Comparison of ENCODE assay signal across 9 mouse cellular contexts in the genomic region with DNA sequence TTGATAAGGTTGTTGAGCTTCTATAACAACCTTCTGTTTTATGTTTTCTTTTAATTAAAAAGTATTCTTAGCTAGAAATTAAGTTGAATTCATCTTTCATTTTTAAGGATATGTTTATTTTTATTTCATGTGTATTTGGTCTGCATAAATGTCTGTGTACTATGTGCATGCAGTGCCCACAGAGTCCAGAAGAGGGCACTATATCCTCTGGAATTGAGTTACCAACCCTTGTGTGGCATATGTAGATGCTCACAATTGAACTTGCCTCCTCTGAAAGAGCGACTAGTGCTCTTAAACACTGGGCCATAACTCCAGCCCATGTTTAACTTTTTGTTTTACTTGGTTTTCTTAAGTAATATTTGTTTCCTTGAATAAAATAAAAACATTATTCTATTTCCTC. TPM values are rescaled to one million over a fixed set of nuclear protein-coding genes. Genes with fewer than 3 reads are reported as not detected.
DNase-seq lines count a peak whose midpoint lies in the region; ATAC-seq and TF ChIP-seq lines count a peak whose summit lies in the region.
"Had no signal": no experiment of that assay in that cellular context is flagged by ENCODE, and none has a peak within 500 bp of the region (broad histone marks: within the 10 kb centered on the region; RNA-seq: fewer than 3 reads in every experiment).

No protein-coding gene starts in this region.

- H3K4me1 ChIP-seq in lung, postnatal 0 days (ENCODE audit: insufficient read depth, low read depth, low read length), result no peaks in the 10 kb centered on the region
- H3K4me1 ChIP-seq in neural tube, embryonic 11.5 days (ENCODE audit: control insufficient read depth, insufficient read depth, low read length), result no peaks in the 10 kb centered on the region
- H3K4me1 ChIP-seq: liver, embryonic 15.5 days had no signal

- no peak for DNase-seq in gastrocnemius, adult 2 months
- no peak for DNase-seq in gastrocnemius, postnatal 4 days (ENCODE audit: low spot score in 2 of 2)
- no peak for DNase-seq in lung, postnatal 0 days (ENCODE audit: low spot score)
- DNase-seq in lung, adult 18-20 months, result no peak
- peak; percentile 22 for DNase-seq in brain, embryonic 14.5 days (ENCODE audit: low read depth)
- DNase-seq in neural tube, embryonic 11.5 days (ENCODE audit: low spot score), result peak; percentile 23
- no peak for DNase-seq in testis, postnatal 10 days (ENCODE audit: low spot score)
- no peak for DNase-seq in layer of hippocampus, adult 9-10 months (ENCODE audit: low spot score)

- no peak for ATAC-seq in lung, postnatal 0 days
- no peak for ATAC-seq in neural tube, embryonic 11.5 days (ENCODE audit: insufficient read depth, low FRiP score, low TSS enrichment)

- H3K27ac ChIP-seq in gastrocnemius, adult 2 months, result no peak overlapping the region
- H3K27ac ChIP-seq in lung, postnatal 0 days (ENCODE audit: low read length), result no peak overlapping the region
- H3K27ac ChIP-seq in neural tube, embryonic 11.5 days (ENCODE audit: low read depth, low read length), result no peak overlapping the region
- H3K27ac ChIP-seq: liver, embryonic 15.5 days had no signal

- WGBS in lung, postnatal 0 days, result 60% methylated on average over 1 of the region's 1 CpGs
- WGBS in neural tube, embryonic 11.5 days, result 60% methylated on average over 1 of the region's 1 CpGs

- no peak overlapping the region for H3K4me2 ChIP-seq in lung, postnatal 0 days (replicated peaks; ENCODE audit: low read depth, low read length)
- no peak overlapping the region for H3K4me2 ChIP-seq in neural tube, embryonic 11.5 days (ENCODE audit: low read depth)
- H3K4me2 ChIP-seq: liver, embryonic 15.5 days had no signal

- H3K27me3 ChIP-seq in lung, postnatal 0 days (replicated peaks; ENCODE audit: insufficient read depth, low read length), result no peaks in the 10 kb centered on the region
- no peaks in the 10 kb centered on the region for H3K27me3 ChIP-seq in neural tube, embryonic 11.5 days (ENCODE audit: control insufficient read depth, insufficient read depth, low read length)
- H3K27me3 ChIP-seq: liver, embryonic 15.5 days had no signal

- no peak overlapping the region for H3K9ac ChIP-seq in lung, postnatal 0 days (replicated peaks; ENCODE audit: low read depth)
- no peak overlapping the region for H3K9ac ChIP-seq in neural tube, embryonic 11.5 days (ENCODE audit: low read length)
- H3K9ac ChIP-seq: liver, embryonic 15.5 days had no signal

- TF ChIP-seq POLR2A in brain, embryonic 14.5 days (IDR thresholded peaks at IDR 0.05; ENCODE audit: borderline replicate concordance, extremely low read depth, insufficient read depth, insufficient read length, poor library complexity, severe bottlenecking), result no peak

- intact Hi-C loops in gastrocnemius, adult 2 months (cut with DNase I), result loop anchor here (5.0 to 10.0 kb wide), 2 partner anchors 412 to 625 kb away; no protein-coding TSS in a partner anchor

- TF ChIP-seq CTCF in gastrocnemius, adult 2 months (IDR thresholded peaks at IDR 0.05), result peak; percentile 60
- TF ChIP-seq CTCF in lung, postnatal 0 days (IDR thresholded peaks at IDR 0.05), result peak; percentile 51
- peak; percentile 39; the same call in 1 of the 2 replicates for TF ChIP-seq CTCF in brain, embryonic 14.5 days (IDR thresholded peaks at IDR 0.05; ENCODE audit: borderline replicate concordance, extremely low read depth, insufficient read depth, insufficient read length)

- no peak for TF ChIP-seq EP300 in lung, postnatal 0 days (IDR thresholded peaks at IDR 0.05)

- no peak overlapping the region for H3K4me3 ChIP-seq in gastrocnemius, adult 2 months
- no peak overlapping the region for H3K4me3 ChIP-seq in lung, postnatal 0 days (ENCODE audit: low read depth, low read length)
- no peak overlapping the region for H3K4me3 ChIP-seq in neural tube, embryonic 11.5 days (ENCODE audit: low read depth, low read length)
- H3K4me3 ChIP-seq: liver, embryonic 15.5 days had no signal

- no peaks in the 10 kb centered on the region for H3K36me3 ChIP-seq in lung, postnatal 0 days (ENCODE audit: insufficient read depth, low read length)
- no peaks in the 10 kb centered on the region for H3K36me3 ChIP-seq in neural tube, embryonic 11.5 days (ENCODE audit: control insufficient read depth, insufficient read depth, low read length)
- H3K36me3 ChIP-seq: liver, embryonic 15.5 days had no signal

- no peaks in the 10 kb centered on the region for H3K9me3 ChIP-seq in lung, postnatal 0 days (ENCODE audit: low read length)
- H3K9me3 ChIP-seq in neural tube, embryonic 11.5 days (ENCODE audit: control insufficient read depth, low read length), result no peaks in the 10 kb centered on the region
- H3K9me3 ChIP-seq: liver, embryonic 15.5 days had no signal

RNA-seq across cellular contexts. Expression of a gene that starts 21.4 kb away (rescaled TPM):
- total RNA-seq in gastrocnemius, adult 2 months (2021), result 10 to 100 TPM in 1 of 2 experiments, 1 to 10 TPM in 1; 8.1 to 34.0 TPM
- total RNA-seq in gastrocnemius, postnatal 4 days (2021), result 10 to 100 TPM; 10.7 to 15.5 TPM
- polyA plus RNA-seq in lung, postnatal 0 days (2015; fragmentation: Nextera tagmentation; extraction: Ambion mirVana), result 8.0 and 9.2 TPM in 2 replicates
- polyA plus RNA-seq in brain, embryonic 14.5 days (2012; rRNA removed), result 8.9 and 9.3 TPM in 2 replicates
- 14.8 and 15.2 TPM in 2 replicates for polyA plus RNA-seq in neural tube, embryonic 11.5 days (2014; fragmentation: Nextera tagmentation; extraction: Ambion mirVana)

Comparison
In these comparisons a context has a peak if more than half of its experiments do, and no peak if none do; other contexts are left out.
1. DNase-seq: peak in brain, embryonic 14.5 days (single experiment) and neural tube, embryonic 11.5 days (single experiment); none in gastrocnemius, adult 2 months (single experiment), gastrocnemius, postnatal 4 days (0 of 2), lung, postnatal 0 days (single experiment), lung, adult 18-20 months (0 of 2), testis, postnatal 10 days (single experiment) and layer of hippocampus, adult 9-10 months (single experiment).
2. Peak in every context shown above with its lines, with median percentiles within 50 percentile points of each other: CTCF ChIP-seq.